Mouse (Mus musculus) testis, adult 2 months (tissue): ENCODE results near the gene Vmn1r94.
"Not testable (repeated sequence)": the region's sequence is repeated elsewhere in the genome, so short reads cannot be mapped to it uniquely, and the experiment has no call there.

Experiments used
- CTCF ChIP-seq: fragments of 200-500 bp; IDR thresholded peaks from 2 replicates; pipeline ENCODE4 v1.5.1; 2012; ENCODE audit warnings: low read depth, mild to moderate bottlenecking, inconsistent platforms, low read length, moderate library complexity; ENCODE audit not compliant: control insufficient read depth, insufficient read depth, insufficient replicate concordance
- POLR2A ChIP-seq: fragments of 200-500 bp; IDR thresholded peaks from 2 replicates; pipeline ENCODE4 v1.6.1; 2012; ENCODE audit warnings: low read depth, mild to moderate bottlenecking, inconsistent platforms, low read length, moderate library complexity; ENCODE audit not compliant: control insufficient read depth

GRCm38 (mm10) chr7:20205507-20205906, 37.3 kb upstream of the Vmn1r94 start, which contains the start of gene Gm6164:
- not testable (repeated sequence) for TF ChIP-seq POLR2A, CTCF
